Mouse (Mus musculus): ENCODE data around the gene Notch1.

DNA sequence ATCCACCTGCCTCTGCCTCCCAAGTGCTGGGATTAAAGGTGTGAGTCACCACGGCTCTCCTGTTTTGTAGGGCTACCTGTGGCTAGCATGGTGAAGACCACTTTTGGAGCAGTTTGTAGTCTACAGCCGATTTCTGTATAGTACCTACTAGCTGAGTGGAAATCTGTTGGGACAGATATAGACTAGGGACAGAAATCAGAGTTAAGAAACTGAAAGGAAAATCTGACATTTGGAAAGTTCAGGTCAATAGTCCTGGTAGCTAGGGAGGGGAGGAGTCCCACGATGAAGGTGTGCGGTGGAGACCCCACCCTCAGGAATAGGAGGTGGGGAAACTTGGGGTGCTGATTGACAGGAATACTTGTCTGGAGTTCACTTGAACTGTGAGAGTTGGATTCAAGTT is 5.9 kb upstream of the Notch1 start:
- TF ChIP-seq CTCF (IDR thresholded peaks at IDR 0.05; ENCODE audit: control insufficient read depth, insufficient read depth, insufficient read length) (no peak), CEBPB (IDR thresholded peaks at IDR 0.05; ENCODE audit: low read depth) (no peak), FOSL1 (IDR thresholded peaks at IDR 0.05; ENCODE audit: insufficient read depth, low read length, poor library complexity, severe bottlenecking) (no peak), USF1 (IDR thresholded peaks at IDR 0.05; ENCODE audit: low read depth) (no peak), MAX (IDR thresholded peaks at IDR 0.05) (no peak), MYOD1 (IDR thresholded peaks at IDR 0.05; ENCODE audit: control insufficient read depth, insufficient read length, low read depth) (no peak), MYOG (IDR thresholded peaks at IDR 0.05; ENCODE audit: control insufficient read depth, extremely low read depth, insufficient read length) (no peak)
